Mouse (Mus musculus): ENCODE data around the gene Hmga1.

Gene Hmga1

DNA sequence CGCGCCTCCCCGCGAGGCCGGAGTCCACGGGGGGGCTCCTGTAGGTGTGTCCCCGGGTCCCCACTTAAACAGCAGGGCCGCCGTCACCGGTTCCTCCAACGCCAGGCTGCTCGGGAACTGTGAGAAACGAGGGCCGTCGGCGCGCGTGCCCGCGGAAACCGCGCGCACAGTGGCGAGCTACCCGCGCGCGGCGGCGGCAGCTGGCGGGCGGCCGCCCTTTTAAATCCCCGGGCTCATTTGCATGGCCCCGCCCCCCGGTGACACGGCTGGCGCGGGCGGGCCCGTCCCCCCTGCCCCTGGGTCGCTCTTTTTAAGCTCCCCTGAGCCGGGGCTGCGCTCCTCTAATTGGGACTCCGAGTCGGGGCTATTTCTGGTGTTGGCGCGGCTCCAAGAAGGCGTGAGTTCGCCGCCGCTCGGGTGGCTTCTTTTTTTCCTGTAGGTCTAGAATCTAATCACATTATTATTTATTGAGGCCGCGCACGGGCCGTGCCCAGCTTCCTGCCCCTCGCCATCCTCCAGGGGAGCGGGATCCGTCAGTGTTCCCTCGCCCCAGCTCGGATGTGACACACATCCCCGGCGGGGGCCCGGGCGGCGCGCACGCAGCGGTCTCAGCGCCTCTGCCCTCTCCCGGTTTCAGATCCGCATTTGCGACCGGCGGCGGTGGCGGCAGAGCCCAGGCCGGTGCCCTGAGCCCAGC lies at the start of gene Hmga1:
TSS of gene Hmga1 (plus strand) at position 183 of the 697 bp plus-strand sequence.
- no peak for DNase-seq (ENCODE audit: low spot score)

DNA sequence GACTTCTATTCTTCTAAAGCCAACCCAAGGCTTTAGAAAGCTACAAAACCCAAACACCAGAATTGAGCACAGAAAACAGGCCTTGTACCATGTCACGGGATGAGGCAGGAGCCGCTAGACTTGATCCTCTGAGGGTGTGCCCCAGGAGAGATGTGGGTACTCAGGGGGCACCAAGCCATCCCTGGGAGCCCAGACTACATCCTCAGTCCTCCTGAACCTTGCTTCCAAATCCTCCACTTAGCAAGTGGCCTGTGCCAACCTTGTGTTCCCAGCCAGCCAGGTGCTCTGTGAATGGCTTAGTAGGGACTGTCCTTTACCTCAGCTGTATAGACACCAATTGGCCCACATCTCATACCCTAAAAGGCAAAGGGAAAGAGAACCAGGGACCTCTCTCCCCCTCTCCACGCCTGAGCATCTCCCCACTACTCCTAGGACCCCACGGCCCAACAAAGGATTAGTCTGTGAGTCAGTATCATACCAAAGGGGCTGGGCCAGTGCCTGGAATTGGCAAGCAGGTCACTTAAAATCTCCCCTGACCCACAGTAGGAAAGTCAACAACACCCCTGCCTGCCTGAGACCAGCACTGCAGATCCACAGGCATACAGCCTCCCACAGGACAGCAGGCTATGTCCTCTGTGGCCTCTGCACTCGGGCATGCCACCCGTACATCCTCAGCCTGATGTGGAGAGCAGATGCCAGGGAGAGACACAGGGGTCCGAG lies 49.3 kb upstream of the Hmga1 start:
- DNase-seq (ENCODE audit: low spot score), result no peak

DNA sequence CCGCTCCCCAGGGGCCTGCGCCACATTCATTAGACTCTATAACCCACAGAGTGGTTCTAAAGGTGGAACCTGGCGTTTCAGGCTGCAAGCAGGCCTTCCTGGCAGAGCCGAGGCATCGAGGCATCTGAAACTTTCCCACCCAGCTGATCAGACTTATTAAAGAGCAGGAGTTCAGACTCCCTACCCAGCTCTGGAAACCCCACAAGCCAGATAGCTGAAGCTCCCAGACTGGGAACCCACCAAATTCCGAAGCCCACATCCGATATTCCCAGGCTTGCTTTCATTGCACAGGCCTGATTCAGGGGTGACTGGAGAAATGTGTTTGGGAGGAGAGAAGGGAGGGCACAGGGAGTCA lies 48.7 kb upstream of the Hmga1 start:
- DNase-seq (ENCODE audit: low spot score), result no peak

DNA sequence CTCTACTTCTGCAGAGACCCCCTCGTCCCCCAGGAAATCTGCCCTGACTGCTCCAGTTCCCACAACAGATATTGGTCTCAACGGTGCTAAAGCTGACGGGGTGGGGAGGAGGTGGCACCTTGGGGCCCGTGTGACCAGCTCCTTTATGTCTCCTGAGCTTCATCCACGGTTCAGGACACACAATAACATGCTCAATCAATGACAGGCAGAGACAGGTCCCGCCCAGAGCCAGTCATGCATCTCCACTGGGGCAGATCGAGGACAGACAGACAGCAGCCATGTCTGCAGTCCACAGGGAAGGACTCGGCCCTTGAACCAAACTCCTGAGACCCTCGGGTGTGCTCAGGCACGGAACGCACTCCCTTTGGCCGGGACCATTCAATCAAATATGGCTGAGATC lies 48.3 kb upstream of the Hmga1 start:
- DNase-seq (ENCODE audit: low spot score), result no peak

DNA sequence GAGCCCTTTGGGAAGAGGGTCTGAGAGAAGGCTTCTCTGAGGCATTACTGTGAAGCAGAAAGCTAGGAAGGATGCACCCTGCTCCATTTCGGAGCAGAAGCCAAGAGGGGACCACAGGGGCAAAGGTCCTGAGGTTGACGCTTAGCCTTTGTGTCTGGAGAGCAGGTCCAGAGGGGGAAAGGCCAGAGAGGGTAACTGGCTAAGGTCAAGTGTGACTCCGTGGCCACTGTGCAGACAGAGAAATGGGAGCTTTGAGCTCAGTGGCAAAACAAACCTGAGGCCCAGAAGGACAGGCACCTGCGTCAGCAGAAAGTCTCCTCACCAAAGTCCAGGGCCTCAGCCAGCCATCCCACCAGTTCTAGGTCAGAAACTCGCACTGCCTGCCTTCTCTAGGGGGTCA lies 47.8 kb upstream of the Hmga1 start:
- DNase-seq (ENCODE audit: low spot score), result no peak

DNA sequence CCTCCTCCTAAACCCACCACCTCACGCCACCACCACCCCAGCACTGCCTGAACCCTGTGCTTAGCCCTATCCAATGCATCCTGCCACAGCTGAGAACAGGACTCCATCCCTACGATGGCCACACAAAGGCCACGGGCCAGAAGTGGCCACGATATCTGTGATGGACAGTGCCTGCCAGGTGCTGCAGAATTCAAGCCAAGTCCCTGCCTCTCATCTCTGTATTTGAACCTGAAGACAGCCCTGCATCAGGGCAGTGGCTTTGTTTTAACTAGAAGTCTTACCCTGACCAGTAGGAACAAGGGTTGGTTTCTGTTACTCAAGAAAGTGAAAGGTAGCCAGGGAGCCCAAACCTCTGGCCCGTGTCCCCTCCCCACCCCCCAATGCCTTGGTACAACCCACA lies 47.2 kb upstream of the Hmga1 start:
- no peak for DNase-seq (ENCODE audit: low spot score)

DNA sequence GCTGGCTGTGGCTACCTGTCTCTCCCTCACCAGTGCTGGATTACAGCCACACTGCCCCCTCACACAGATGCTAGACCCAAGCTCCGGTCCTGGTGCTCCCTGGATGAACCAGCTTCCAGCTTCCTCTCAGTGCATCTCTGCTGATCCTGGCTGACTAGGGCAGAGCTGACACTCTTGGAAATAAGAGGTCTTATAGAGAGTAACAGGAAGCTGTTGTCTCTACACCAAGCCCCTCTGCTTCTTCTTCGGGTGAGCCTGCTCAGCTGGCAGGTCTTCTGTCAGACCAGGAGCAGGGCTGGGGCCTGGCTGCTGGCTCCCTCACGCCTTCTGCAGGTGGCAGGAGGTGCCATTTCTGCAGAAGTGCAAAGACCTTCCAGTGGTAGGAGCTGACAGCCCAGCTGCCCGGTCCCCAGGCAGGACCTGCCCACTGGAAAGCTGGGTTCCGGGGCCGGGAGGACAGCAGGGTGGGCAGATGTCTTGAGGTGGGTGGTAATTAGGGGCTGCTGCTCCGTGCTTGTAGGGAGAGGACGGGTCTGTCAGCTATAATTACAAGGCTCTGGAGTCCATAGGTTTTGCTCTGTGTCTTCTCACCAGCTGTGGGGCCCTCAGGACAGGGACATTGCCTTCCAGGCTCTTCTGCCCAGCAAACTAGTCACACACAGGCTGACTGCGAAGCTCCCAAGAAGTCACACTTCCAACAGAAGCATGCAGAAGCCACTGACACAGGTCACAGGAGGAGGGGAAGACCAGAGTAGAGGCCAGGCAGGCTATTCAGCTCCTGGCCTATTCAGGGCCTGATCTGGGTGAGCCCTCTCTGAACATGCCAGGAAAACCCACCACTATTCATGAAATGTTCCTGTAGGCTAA lies 45.8 kb upstream of the Hmga1 start:
- DNase-seq (ENCODE audit: low spot score), result no peak

DNA sequence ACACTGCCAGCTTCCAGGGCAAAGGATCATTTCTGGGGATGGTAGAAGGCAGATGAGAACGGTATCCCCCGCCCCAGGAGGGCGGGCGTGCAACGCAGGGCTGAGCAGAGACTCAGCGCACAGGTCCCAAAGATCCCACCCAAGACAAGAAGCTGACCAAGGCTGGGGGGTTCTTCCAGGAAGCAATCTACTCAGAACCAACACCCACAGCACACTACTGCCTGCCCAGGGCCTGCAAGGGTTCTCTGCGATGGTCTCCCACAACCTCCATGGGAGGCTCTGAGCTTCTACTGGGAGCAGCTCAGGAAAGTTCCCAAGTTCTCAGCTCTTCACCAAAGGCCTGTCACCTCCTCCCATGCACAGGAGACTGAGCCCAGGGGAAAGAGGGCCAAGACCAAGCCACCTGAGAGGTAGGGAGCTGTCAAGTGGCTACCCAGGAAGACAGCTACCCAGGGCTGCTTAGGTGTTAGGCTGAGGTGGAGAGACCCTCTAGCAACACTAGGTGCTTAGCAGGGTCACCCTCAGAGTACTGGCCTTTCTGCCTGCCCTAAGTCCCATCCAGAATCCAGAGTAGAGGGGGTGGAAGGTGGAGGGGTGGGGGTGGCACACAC lies 45.1 kb upstream of the Hmga1 start:
- no peak for DNase-seq (ENCODE audit: low spot score)

DNA sequence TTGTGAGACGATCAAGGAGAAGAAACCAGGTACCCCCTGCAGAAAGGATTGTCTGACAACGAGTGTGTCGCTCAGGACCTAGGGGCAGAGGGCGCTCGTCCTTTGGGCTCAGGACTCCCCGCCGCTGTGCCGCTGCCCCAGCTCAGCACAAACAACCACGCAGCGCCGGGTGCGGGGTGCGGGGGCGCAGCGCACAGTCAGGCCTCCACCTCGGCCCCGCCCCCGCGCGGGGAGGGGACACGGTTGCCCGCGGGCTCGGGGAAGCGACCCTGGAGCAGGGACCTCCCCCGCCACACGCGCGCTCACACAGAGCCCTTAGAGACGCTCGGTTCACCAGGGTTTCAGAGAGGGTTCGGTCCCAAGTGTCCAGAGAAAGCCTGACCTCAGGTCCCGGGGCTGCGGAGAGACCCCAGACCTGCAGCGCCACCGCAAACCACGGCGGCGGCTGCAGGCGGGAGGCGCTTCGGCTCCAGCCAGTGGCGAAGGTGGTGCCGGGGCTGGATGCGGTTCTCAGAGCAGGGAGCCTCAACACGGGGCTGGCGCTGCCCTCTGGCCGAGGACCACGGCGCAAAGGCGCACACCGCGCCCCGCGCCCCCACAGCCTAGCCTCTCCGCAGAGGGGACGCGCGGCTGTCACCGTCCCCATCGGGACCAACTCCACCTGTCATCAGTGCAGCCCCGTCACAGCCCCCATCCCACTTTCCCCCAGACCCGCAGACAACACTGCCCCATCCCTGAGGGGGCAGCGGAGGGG lies 44.3 kb upstream of the Hmga1 start:
- no peak for DNase-seq (ENCODE audit: low spot score)

DNA sequence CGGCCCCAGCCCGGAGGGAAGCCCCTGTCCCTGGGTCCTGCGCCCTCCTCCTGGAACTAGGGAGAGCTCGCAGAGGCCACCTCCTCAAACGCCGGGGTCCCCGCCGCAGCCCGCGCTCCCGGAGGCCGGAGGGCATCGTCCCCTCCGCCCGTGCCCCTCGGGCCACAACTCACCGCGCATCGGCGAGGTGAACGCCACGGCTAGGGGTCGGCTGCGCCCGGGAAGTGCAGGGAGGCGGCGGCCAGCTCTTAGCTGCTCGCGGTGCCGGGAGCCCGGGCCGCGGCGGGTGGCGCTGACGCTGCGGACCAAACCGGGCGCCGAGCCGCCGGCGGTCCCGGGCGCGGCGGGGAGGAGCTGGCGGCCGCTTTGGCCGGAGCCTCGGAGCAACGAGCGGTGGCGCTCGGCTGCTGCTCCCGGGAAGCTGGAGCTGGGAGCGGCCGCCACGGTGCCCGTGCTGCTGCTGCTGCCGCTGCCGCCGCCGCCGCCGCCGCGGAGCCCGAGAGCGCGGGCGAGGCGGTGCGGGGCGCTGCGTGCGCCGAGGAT lies 43.6 kb upstream of the Hmga1 start:
- no peak for DNase-seq (ENCODE audit: low spot score)

DNA sequence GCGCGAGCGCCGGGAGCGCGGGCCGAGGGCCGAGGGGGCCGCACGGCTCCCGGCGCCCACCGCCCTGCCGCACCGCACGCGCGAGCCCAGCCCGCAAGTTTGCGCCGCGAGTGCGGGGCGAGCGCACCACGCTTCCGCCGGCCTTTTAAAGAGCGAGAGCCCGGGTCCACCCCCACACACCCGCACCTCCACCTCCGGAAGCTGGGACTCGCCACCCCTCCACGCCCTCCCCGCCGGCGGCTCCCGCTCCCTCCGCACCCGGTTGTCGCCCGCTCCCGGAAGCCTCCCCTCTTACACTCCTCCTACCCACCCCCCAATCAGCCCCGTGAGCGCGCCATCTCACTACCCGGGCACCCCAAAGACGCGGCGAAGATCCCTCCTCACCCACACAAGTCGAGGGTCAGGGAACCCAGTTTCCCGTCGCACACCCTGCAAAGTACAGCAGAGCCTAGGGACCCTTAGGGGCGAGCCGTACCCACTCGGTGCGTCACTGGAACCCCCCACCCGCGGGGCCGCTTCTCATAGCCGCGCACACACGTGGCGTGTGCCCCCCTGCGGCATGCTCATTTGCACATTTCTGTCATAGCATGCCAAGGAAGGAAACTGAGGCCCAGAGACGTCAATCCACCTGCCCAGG lies 42.9 kb upstream of the Hmga1 start:
- DNase-seq (ENCODE audit: low spot score), result no peak

DNA sequence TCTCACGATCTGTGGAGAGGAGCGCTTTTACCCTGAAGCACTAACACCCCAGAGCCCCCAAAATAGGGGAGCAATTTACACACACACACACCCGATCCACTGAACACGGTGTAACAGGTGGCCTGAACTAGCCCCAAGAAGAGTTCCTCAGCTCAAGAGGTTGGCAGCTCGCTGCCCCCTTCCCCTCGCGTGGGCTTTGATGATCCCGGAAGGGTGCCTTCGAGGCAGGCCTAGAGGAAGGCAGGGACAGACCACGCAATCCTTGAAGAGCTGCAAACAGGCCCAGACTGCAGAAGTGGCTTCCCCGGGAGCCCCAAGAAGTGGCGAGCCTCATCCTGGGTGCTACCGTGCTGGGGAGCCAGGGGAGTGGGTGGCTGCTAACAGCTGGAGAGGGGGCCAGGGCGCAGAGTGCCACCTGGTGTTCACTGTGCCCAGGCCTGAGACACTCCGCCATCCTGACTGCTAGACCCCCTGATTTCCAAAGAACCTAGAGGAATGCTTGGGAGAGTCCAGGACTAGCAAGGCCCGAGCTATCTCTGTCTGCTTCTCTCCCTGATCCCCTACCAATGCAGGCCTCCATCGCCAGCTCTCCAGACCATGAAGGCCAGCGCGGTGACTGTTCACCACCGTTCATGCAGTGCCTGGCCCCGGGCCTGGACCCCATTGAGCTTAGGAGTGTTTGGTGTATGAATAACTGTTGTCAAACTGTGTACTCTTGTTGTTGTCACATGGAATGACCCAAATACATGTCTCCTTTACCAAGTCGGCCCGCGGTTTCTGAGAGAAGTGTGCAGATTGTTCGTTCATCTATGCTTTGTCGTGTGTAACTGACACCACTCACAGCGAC lies 42.2 kb upstream of the Hmga1 start:
- no peak for DNase-seq (ENCODE audit: low spot score)

DNA sequence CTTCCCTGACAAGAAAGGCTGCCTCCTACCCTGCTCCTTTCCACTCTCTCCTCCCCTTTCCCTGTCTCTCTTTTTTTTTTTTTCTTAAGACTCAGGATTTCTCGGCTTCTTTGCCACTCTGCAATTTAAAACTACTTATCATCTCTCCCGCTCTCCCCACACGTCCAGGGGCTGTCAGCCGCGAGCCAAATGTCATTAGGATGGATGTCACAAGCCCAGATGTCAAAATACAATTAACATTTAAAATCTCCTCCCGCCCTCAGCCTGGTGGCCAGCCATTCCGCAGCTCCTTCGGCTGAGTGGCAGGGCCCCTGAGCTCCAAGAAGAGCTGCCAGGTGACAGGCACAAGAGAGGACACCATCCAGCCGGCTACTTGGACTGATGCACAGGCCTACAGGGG lies 38.0 kb upstream of the Hmga1 start:
- no peak for DNase-seq (ENCODE audit: low spot score)

DNA sequence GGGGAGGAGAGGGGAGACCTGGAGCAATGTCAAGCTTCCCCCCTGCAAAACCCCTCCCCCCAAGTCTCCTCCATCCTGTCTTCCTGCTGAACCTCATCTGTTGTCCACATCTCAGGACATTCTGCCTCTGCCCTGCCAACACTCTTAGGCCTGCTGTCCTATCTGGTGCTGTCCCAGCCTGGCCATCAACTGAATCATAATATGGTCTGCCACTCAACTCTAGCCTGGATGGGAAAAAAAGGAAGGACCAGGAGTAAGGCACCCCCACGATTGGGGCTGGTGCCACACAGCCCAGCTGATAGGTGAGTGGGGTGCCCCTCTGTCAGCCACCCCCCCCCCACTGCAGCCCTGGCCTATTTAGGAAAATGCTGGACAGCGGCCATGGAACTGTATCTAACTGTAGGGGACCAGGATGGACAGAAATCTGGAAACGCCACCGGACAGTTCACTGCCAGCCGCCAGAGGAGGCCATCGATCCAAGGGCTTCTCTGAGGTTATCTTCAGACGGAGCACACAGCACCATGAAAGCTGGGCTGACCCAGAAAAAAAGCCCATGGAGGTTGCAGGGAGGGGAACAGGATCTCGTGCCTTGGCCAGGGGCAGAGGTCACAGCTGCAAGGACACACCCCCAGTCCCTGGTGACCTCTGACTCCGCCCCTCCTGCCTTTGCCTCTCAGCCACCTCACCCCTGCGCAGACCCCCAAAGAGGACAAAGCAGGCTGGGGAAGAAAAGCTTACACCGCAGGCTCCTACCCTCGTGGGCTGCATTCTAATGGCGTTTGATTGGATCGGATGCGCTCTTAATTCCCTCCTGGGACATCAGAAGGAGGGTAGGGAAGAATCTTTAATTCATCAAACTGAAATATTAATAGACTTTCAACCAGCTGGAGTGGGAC lies 37.3 kb upstream of the Hmga1 start:
- no peak for DNase-seq (ENCODE audit: low spot score)

DNA sequence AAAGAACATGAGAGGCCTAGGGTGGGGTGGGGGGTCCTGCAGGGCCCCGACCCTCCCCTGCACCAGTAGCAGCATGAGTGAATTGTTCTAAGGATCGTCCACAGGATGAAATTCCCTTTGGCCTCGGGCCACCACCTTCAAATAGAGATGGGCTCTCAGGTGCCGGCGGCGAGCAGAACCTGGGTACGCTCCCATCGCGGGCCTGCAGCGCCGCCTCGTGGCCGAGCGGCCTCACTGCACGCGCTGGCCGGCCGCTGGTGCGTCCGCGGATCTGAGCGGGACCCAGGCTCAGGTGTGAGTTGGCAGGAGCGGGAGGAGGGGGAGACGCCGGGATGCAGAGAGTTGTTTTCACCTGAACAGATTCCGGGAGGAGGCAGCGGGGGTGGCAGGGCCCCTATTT lies 35.7 kb upstream of the Hmga1 start:
- DNase-seq (ENCODE audit: low spot score), result no peak

DNA sequence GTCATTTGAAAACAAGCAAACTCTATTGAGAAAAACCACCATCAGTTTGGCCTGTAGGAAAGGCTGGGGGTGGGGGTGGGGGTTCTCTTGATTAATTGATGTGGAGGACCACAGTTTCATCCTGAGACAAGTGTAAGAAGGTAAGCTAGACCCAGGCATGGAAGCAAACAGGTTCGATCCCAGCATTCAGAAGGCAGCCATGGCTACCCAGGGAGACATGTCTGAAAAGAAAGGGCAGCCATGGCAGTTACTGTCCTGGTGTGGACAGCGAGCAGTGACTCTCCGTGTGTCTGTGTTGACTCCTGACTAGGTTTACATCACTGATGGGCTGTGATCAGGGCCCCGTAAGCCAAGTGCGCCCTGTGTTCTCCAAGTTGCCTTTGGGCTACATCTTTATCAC lies 35.0 kb upstream of the Hmga1 start, which contains the start of gene Grm4:
TSS of gene Grm4 (minus strand) at position 101 of the 400 bp plus-strand sequence.
- no peak for DNase-seq (ENCODE audit: low spot score)

DNA sequence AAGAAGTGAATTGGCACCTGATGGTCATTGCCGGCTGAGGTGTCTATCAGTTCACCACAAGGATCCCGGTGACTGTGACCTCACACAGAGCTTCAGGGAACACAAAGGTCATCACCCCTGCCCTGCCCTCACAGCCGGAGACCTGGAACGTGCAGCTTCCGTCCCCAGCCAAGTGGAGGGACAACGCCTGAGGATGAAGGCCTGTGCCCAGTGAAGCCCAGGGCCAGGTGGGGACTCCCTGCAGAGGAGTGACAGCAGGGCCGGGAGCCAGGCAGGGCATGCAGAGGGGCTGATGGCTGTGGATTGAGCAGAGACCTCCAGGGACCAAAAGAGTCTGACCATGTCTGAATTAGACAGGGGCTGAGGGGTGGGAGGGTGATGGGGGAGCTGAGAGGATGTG lies 33.2 kb upstream of the Hmga1 start:
- DNase-seq (ENCODE audit: low spot score), result no peak

DNA sequence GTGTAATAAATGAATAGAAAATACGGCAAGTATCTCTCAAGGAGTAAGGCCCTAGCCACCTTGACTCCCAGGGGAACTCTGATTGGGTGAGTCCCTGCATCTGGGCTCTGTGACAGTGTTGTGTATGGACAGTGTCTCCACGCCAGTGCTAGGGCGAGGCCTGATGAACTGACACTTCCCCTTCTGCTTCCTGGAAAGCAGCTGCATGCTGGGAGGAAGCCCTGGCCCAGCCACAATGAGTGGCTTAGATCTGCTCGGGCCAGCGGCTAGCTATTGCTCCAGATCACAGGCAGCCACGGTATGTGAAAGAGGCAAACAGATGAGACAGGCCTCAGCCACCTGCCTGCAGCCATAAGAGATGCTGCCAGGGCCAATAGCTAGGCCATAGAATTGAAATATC lies 29.1 kb upstream of the Hmga1 start:
- DNase-seq (ENCODE audit: low spot score), result no peak

DNA sequence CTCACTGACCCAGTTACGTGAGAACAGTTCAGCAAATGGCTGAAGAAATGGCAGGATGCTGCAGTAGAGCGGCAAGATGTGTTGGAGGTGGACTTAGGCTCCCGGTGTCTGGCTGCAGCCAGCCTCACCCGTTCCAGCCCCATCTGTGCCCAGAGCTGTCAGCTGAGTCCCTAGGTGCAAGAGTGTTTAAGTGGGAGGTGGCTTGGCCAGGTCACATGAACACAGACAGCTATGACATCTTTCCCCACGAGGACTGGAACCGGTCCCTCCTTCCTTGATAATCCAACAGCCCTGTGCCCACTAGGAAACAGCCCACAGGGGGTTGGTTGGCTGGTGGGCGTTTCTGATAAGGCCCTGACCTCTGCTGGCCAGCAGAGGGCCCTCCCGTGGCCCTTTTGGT lies 28.3 kb upstream of the Hmga1 start:
- no peak for DNase-seq (ENCODE audit: low spot score)
